Mouse (Mus musculus) spleen, adult 10 weeks (tissue): Measurements from ENCODE around the gene Gm29609. TPM values are rescaled to one million over a fixed set of nuclear protein-coding genes. Genes with fewer than 3 reads are reported as not detected.

Experiments
- polyA plus RNA-seq: library from polyadenylated mRNA; stranded (reverse); fragments of 350-450 nt; fragmentation: Illumina TruSeq; extraction: RNeasy Lipid Tissue Mini Kit (QIAGEN cat#74804); gene quantifications from one replicate; pipeline ENCODE4 v1.2.3, GENCODE M21; 2015; ENCODE audit warnings: low replicate concordance; ENCODE audit not compliant: insufficient read depth

Gene Gm29609
- polyA plus RNA-seq: 2.1 TPM

DNA sequence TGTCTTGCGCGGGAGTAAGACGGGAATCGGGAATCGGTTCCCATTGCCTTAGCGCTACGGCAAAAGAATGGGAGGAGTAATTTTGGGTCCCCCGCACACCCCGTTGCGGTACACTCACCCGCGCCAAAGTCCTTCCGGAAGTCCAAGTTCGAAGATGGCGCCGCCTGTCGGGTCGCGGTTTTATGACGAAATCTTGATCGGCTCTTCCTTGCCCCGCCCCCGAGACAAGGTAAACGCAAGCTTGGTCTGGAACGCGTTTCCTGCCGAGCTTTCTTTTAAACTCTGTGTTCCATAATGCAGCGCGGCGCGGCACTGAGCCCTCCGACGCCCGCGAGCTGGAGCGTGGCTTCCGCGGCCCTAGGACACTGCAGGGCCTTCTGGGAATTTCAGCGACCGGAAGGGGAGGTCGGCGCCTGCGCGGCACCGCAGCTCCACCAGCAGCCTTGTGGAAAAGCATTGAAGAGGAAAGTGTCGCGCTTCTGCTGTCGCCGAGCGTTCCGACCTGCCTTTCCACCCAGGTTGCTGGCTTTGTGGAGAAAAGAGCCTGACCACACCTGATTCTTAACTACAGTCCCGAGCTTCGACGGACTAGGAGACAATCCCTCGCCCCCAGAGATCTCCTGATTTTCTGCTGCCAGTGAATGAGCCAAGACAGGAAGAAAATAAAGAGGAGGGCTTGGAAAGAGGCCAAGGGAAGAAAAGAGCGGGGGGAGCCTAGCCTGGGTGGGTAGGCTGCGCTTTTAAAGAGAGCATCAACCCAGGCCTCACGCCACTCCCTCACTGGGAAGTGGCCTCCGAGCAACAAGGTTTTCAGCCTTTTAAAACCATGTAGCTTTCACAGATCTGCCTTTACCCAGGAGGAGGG, at the start of gene Gm29609, which contains the start of gene Gtf3c2:
TSS of gene Gm29609 (minus strand) at position 146 of the 865 bp plus-strand sequence.
TSS of gene Gtf3c2 (minus strand) at position 379 of the 865 bp plus-strand sequence.

DNA sequence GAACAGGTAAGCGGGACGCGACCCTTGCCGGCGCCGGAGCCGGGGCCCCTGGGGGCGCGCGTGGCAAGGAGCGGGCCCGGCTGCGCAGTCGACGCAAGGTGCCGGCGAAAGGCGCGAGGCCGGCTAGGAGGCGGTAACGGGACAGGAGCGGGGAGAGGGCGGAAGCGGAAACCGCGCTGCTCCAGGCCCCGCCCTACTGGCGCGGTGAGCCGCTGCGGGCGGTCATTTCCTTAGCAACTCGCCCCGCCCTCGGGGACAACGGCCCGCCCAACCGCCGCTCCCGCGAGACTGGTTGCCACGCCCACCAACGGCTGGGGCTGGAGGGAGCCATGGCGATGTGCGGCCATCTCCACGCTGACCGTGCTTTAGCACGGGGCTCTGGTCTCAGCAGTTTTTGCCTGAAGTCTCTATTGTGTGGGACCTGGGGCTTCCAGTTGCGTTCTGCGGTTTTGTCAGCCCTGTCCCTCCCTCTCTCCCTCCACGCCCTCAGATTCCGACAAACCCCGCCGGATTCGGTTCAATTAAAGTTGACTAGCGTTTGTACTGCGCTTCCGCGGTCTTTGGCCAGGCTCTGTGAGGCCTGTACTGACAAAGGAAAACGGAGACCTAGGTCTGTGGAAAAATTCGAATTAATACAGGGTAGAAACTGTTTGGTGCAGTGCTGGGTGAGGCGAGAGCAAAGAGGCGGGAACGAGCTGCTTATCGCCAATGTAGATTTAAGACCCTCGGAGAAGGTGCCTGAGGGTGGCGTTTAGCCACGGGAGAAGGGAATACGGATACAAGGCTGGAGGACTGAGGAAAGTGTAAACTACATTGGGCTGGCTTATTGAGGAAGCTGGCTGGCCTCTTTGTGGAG, 41.0 kb upstream of the Gm29609 start, which contains the start of gene Ppm1g:
TSS of gene Ppm1g (minus strand) at position 240 of the 856 bp plus-strand sequence.

DNA sequence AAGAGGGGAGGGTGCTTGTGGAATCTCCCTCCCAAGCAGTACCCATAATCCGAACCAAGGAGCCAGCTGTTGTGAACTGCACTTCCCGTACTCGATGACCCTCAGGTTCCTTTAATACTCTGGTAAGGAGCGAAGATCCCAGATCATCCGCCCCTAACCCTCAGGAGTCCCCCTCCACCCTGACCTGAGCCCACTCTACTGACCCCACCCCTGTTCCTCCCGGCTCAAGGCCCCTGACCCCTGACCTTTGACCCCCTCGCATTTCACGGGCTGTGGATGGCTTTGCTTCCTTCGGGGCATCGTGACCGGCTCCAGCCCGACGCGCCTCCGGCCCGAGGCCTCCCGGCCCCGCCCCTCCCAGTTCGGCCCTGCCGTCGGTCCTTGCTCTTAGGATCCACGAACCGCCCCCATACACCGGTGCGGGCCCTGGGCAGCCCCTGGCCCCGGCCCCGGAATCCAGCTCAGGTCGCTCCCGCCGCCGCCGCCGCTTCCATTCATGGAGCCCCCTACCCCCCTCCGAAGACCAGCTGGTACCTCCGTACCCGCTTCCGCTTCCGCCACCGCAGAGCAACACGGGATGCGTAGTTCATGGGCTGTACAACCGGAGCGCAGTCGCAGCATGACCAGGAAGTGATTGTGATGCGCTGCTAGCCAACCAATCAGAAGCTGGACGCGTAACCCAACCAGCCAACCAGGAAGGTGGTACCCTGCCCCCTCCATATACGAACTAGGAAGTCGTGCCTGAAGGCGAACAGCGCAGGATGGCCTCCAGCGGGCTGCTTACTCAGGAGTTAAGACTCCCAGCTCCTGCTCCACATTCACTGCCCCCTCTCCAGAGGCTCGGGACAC, 22.3 kb upstream of the Gm29609 start, which contains the start of gene Zfp513:
TSS of gene Zfp513 (minus strand) at position 562 of the 849 bp plus-strand sequence.

DNA sequence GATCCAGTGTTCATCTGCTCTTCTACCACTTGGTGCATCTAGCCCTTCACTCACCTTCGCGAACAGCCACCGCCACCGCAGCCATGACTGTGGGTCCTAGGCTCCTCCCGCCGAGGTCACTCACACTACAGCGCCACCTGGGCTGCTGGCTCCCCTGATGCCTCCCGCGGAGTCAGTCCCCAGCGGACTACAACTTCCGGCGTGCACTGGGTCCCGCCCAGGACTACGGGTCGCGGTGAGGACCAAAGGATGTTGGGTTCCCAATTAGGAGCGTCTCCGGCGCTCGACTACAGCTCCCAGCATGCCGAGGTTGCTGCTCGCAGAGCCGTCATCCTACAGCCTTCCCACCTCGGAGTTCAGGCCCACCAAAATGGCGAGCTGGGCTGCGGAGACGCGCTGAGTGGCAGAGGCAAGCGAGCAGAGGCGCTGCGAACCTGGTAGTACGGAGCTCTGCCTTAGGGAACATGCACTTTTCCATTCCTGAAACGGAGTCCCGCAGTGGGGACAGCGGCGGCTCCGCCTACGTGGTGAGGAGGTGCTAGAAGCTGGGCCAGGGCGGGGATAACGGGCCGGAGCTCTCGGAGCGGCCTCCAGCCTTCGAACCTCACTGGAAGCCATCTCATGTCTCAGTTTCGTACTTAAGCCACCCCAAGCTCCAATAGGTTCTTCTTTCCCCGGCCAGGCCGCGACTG, 13.4 kb upstream of the Gm29609 start, which contains the start of the genes Snx17 and Eif2b4:
TSS of gene Snx17 (plus strand) at position 289 of the 692 bp plus-strand sequence.
TSS of gene Eif2b4 (minus strand) at position 492 of the 692 bp plus-strand sequence.

DNA sequence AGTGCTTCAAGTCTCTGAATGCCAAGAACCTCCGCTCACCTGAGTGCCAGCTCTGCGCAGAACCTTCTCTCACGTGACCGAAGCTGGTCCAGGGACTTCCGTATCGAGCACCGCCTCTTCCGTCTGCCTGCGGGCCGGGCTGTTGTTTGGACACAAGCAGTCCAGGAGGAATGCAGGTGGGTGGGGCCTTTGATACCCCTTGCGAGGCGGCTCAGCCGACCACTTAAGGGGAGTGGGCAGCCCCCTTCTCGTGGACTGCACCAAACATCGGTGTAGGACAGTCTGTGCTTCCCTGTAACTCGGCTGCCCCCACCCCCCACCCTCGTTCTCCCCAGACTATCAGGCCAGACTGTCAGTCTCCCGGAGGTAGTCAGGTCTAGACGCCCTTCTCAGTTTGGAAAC, 25.6 kb downstream of the Gm29609 start, which contains the start of gene Mpv17:
TSS of gene Mpv17 (minus strand) at position 100 of the 402 bp plus-strand sequence.

DNA sequence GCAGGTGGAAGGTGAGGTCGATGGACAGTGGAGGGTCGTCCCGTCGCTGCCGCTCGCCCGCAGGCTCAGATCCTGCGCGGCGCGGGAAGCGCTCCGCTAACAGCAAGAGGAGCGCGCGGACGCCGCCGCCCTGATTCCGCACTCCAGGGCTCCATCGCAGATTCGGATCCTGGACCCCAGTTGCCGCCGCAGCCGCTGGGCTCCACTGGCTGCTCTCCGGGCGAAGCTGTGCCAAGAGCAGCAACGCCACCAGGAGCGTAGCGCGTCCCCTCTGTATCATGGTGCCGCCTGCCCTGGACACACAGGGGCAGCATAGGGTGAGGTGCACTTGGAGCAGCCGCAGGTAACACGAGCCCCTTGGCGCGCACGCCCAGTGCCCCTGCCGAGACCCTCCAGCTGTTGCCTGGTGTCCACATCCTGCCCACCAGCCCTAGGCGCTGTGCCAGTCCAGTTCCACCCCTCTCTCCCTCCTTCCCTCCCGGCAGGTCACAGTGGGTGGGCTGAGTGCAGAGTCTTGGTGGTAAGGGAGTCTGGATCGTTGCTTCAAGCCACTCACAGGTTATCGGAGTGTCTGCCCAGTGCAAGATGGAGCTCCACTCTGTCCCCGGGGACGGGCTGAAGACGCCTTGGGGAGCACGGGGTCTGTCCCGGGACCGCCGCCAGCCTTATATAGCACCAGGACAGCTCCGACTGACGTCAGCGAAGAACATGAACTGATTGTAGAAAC, 41.3 kb downstream of the Gm29609 start, which contains the start of gene Ucn:
TSS of gene Ucn (minus strand) at position 589 of the 727 bp plus-strand sequence.

DNA sequence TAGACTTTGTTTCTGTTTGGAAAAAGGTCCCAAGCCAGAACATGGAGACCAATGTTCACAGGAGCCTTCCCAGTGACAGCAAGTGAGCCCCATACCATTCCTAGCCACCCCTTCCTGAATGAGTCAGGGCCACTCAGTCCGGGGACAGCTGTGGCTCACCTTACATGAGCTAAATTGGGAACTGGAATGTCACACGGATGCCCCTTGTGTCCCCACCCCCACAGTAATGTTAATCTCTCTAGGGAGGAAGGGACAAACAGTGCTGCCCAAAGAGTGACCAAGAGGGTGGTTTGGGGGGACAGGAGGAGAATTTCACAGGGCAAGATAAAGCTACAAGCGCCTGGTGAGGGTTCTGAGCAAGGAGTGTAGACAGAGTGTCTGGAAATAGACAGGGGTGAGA, 63.4 kb downstream of the Gm29609 start, which contains the start of gene Trim54:
TSS of gene Trim54 (plus strand) at position 359 of the 400 bp plus-strand sequence.

DNA sequence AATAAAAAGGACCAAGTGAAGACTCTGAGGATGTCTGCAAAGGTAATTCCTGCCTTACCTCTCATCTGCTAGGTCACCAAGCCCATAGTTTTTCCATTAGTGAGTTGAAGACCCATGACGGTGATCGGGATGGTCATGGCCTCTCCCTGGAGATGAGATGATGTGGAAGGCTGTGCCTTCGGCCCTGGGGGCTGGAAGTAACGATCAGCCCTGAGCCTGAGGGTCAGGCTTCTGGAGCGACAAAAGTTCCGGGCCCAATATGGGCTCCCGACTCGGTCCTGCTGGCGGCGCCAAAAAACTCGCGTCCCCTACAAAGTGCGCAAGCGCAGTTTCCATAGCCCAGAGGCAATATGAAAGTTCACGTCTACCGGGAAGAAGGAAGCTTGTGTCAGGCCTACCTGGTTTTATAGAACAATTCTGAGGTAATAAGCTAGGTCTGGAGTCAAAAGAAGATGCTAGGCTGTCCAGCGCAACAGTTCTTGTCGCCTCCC, 71.7 kb downstream of the Gm29609 start, which contains the start of gene Slc30a3:
TSS of gene Slc30a3 (minus strand) at position 238 of the 491 bp plus-strand sequence.

DNA sequence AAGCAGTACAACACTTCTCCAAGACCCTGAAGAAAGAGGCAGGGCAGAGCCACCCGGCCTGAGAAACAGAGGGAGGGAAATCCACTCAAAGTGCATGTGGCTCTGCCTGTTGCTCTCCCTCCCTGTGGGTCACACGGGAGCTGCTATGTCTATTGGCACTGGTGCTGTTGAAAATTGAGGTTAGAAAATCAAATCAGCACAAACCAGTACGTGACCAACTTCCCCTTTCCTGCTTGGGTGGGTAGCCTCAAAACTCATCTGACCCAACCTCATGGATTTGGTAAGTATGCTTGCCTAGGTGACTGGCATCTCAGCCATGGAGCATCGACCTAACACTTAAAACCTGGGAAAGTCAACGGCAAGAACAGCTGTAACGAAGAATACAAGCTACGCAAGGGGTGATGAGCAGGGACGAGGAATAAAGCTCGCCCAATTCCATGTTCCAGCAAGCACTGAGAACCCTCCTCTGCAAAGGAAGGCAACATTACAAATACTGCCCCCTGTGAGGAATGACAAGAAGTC, 73.8 kb downstream of the Gm29609 start, which contains the start of gene Dnajc5g:
TSS of gene Dnajc5g (plus strand) at position 472 of the 522 bp plus-strand sequence.

Other genes with a start within 250 kb of the Gm29609 start
- not detected for gene Cgref1, start 234.3 kb downstream of the Gm29609 start, polyA plus RNA-seq
- gene Preb, start 219.6 kb downstream of the Gm29609 start, polyA plus RNA-seq: 147 TPM
- 0.54 TPM for gene Tcf23, start 211.2 kb downstream of the Gm29609 start, polyA plus RNA-seq
- gene Atraid, start 131.6 kb downstream of the Gm29609 start, polyA plus RNA-seq: 100 TPM
- 5.0 TPM for gene Slc5a6, start 131.0 kb downstream of the Gm29609 start, polyA plus RNA-seq
- gene Cad, start 125.1 kb downstream of the Gm29609 start, polyA plus RNA-seq: 12.4 TPM
- not detected for gene Dnajc5g, start 73.6 kb downstream of the Gm29609 start, polyA plus RNA-seq
- gene Slc30a3, start 71.7 kb downstream of the Gm29609 start, polyA plus RNA-seq: not detected
- not detected for gene Trim54, start 63.2 kb downstream of the Gm29609 start, polyA plus RNA-seq
- gene Ucn, start 41.1 kb downstream of the Gm29609 start, polyA plus RNA-seq: not detected
- gene Mpv17, start 25.7 kb downstream of the Gm29609 start, polyA plus RNA-seq: 37.0 TPM
- 116 TPM for gene Gtf3c2, start 233 bp upstream of the Gm29609 start, polyA plus RNA-seq
- 97.0 TPM for gene Snx17, start 13.3 kb upstream of the Gm29609 start, polyA plus RNA-seq
- gene Eif2b4, start 13.5 kb upstream of the Gm29609 start, polyA plus RNA-seq: 17.1 TPM
- gene Zfp513, start 22.4 kb upstream of the Gm29609 start, polyA plus RNA-seq: 14.9 TPM
- gene Ppm1g, start 40.8 kb upstream of the Gm29609 start, polyA plus RNA-seq: 88.2 TPM
- gene Nrbp1, start 61.0 kb upstream of the Gm29609 start, polyA plus RNA-seq: 156 TPM
- not detected for gene Gm9970, start 61.3 kb upstream of the Gm29609 start, polyA plus RNA-seq
- gene Krtcap3, start 71.8 kb upstream of the Gm29609 start, polyA plus RNA-seq: 11.7 TPM
- gene Ift172, start 111.2 kb upstream of the Gm29609 start, polyA plus RNA-seq: 20.5 TPM
- gene Fndc4, start 116.2 kb upstream of the Gm29609 start, polyA plus RNA-seq: 3.6 TPM
- gene Gckr, start 117.5 kb upstream of the Gm29609 start, polyA plus RNA-seq: not detected